Mouse (Mus musculus): ENCODE results near the gene Sec61b. TPM values are rescaled to one million over a fixed set of nuclear protein-coding genes. Genes with fewer than 3 reads are reported as not detected.
A peak's percentile ranks its signal among the peaks of the same experiment; 100 is the strongest.

The Sec61b gene
- polyA plus RNA-seq (2016; fragmentation: Nextera tagmentation; extraction: Ambion mirVana), result 377 and 391 TPM in 2 replicates

DNA sequence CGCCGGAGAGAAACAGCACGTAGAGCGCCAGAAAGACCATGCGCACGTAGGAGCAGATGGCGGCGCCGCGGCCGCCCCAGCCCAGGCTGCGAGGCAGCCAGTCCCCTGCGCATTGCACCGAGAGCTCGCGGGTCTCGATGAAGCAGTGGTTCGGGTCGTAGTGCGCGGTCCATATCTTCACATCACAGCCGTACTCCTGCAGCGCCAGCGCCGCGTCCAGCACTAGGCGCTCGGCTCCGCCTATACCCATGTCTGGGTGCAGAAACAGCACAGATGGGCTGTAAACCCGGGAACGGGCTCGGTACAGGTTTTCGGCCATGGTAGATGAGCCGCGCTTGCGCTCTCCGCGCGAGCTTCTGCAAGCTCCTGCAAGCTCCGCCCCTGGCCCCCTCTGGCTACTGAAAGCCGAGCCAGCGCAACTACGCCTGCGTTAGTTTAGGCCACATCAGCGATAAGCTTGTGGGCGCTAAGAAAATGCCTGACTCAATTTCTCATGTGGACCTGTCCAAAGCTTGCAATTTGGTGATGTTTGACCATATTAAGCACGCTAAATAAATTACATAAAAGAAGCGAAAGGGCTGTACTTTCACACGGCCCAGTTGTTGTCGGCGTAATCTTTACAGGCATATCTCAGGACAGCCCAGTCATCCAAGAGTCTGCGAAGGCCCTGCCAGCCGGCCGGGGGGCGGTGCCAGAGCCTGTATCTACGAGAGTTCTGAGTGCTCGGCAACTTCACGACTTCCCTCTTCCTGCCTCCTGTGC, at the start of gene Sec61b, which contains the start of gene Alg2:
Gene Sec61b (plus strand): TSS at position 691 of the 762 bp plus-strand sequence.
Gene Alg2 (minus strand): TSS at position 366 of the 762 bp plus-strand sequence.
- Histone ChIP-seq H3K4me3 (peak within 1 kb of the TSS; percentile 89), H3K27ac (replicated peaks) (peak within 1 kb of the TSS; percentile 94), H3K9me3 (no peaks in the 10 kb centered on the region), H3K27me3 (replicated peaks; ENCODE audit: low read depth, poor library complexity, severe bottlenecking) (no peaks in the 10 kb centered on the region), H3K36me3 (replicated peaks) (peaks cover 67% of the 10 kb centered on the region), H3K4me1 (peaks cover 22% of the 10 kb centered on the region)
- peak; percentile 97 for DNase-seq (ENCODE audit: low spot score)
- WGBS, result under 1% methylated on average over 58 of the region's 58 CpGs

DNA sequence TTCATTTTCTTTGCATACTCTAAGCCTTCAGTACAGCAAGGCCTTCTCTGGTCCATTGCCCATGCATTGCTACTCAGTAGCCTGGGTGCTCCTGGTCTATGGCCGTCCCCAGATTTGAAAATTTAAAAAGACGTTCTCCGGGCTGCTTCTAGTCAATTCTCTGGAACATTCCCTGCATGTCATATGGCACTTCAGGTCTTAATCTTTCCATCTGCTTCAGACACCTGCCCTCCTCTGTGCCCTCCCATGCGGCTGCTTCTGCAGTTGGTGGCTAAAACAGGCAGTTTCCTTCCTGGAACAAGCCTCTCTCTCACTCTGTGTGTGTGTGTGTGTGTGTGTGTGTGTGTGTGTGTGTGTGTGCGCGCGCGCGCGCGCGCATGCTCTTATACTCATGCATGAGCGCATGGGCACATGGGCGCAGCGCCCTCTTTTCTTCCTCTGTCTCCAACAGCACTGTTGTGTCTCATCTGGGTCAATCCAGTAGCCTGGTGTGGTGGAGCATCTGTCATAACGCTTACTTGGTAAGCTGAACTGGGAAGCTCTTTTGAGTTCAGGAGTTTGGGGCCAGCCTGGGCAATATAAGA, 49.1 kb upstream of the Sec61b start:
- no peak overlapping the region for H3K4me3 ChIP-seq
- no peaks in the 10 kb centered on the region for H3K36me3 ChIP-seq (replicated peaks)
- DNase-seq (ENCODE audit: low spot score), result peak; percentile 12
- H3K9me3 ChIP-seq, result no peaks in the 10 kb centered on the region
- H3K27ac ChIP-seq (replicated peaks), result no peak overlapping the region
- H3K27me3 ChIP-seq (replicated peaks; ENCODE audit: low read depth, poor library complexity, severe bottlenecking), result peaks cover 13% of the 10 kb centered on the region; the same call in 1 of the 2 replicates
- 90% methylated on average over 16 of the region's 16 CpGs for WGBS
- peaks cover 38% of the 10 kb centered on the region for H3K4me1 ChIP-seq

DNA sequence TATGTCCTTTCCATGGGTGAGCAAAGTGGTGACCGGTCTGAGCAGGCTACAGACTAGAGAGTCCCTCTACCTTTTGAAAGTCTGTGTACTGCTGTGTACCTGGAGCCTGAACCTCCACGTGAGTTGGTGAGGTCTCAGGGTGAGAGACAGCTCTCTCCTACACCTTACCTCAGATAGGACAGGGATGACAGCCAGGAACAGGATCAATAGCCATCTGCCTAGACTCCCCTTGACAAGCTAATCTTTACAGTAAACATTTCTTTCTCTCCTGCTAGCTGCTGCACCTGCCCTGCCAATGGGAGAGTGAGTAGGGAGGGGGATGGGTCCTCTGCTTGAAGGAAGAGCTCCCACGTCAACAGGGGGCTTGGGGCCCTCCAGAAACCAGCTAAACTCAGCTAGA, 46.9 kb upstream of the Sec61b start:
- peaks cover 22% of the 10 kb centered on the region for H3K4me1 ChIP-seq
- no peaks in the 10 kb centered on the region for H3K36me3 ChIP-seq (replicated peaks)
- peaks cover 13% of the 10 kb centered on the region; the same call in 1 of the 2 replicates for H3K27me3 ChIP-seq (replicated peaks; ENCODE audit: low read depth, poor library complexity, severe bottlenecking)
- 66% methylated on average over 3 of the region's 3 CpGs for WGBS
- no peak for DNase-seq (ENCODE audit: low spot score)
- H3K4me3 ChIP-seq, result no peak overlapping the region
- H3K27ac ChIP-seq (replicated peaks), result no peak overlapping the region
- H3K9me3 ChIP-seq, result no peaks in the 10 kb centered on the region

GRCm38 (mm10) chr4:47430557-47430956, 43.9 kb upstream of the Sec61b start:
- 61% methylated on average over 6 of the region's 6 CpGs for WGBS
- no peaks in the 10 kb centered on the region for H3K9me3 ChIP-seq
- peaks cover 5% of the 10 kb centered on the region; the same call in 1 of the 2 replicates for H3K27me3 ChIP-seq (replicated peaks; ENCODE audit: low read depth, poor library complexity, severe bottlenecking)
- no peak overlapping the region for H3K4me3 ChIP-seq
- DNase-seq (ENCODE audit: low spot score), result no peak
- no peaks in the 10 kb centered on the region for H3K36me3 ChIP-seq (replicated peaks)
- H3K4me1 ChIP-seq, result no peaks in the 10 kb centered on the region
- H3K27ac ChIP-seq (replicated peaks), result no peak overlapping the region

- Histone ChIP-seq H3K27ac (replicated peaks) (no peak overlapping the region), H3K4me1 (no peaks in the 10 kb centered on the region), H3K9me3 (no peaks in the 10 kb centered on the region), H3K4me3 (no peak overlapping the region), H3K27me3 (replicated peaks; ENCODE audit: low read depth, poor library complexity, severe bottlenecking) (peaks cover 4% of the 10 kb centered on the region), H3K36me3 (replicated peaks) (no peaks in the 10 kb centered on the region)
- no peak for DNase-seq (ENCODE audit: low spot score)
- 89% methylated on average over 5 of the region's 5 CpGs for WGBS
Observed at GRCm38 (mm10) chr4:47431081-47431480, 43.4 kb upstream of the Sec61b start.

DNA sequence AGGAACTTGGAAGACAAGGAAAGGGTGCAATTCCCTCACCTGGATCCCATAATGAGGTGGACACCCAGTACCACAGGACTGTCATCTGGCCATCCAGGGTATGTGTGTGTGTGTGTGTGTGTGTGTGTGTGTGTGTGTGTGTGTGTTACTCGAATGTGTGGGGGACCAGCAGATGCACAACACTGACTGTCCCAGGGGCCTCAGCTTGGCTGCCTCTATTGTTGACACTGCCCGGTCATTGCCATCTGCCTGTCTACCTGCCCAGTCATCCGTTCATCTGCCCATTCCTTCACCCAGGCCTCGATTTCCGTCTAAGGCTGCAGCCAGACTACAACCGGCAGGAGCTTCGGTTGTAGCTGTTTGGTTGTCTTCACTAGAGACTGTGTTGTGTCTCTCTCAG, 41.7 kb upstream of the Sec61b start:
- Histone ChIP-seq H3K36me3 (replicated peaks) (no peaks in the 10 kb centered on the region), H3K4me3 (no peak overlapping the region), H3K4me1 (peaks cover 7% of the 10 kb centered on the region), H3K27ac (replicated peaks) (no peak overlapping the region), H3K9me3 (no peaks in the 10 kb centered on the region), H3K27me3 (replicated peaks; ENCODE audit: low read depth, poor library complexity, severe bottlenecking) (peaks cover 17% of the 10 kb centered on the region)
- 90% methylated on average over 7 of the region's 7 CpGs for WGBS
- DNase-seq (ENCODE audit: low spot score), result no peak

DNA sequence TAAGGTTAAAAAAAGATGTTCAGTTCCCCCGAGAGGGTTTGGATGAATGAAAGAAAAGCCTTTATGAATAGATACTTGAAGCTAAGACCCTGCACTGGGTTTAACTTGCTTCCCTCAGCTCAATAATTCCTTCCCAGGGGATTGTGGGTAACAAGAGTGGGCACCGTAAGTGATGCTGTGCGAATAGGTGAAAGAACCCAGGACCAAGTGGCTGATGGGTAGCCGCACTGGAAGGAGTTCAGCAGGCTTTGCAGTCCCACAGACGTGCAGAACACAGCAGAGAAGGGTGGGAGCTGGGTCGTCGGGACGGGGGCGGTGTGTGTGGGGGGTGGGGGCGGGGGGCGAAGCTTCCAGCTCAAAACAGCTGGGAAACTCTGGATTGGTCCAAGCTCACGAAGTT, 39.3 kb upstream of the Sec61b start:
- 73% methylated on average over 12 of the region's 12 CpGs for WGBS
- peak; percentile 7 for DNase-seq (ENCODE audit: low spot score)
- peaks cover 21% of the 10 kb centered on the region for H3K27me3 ChIP-seq (replicated peaks; ENCODE audit: low read depth, poor library complexity, severe bottlenecking)

GRCm38 (mm10) chr4:47435566-47436360, 38.7 kb upstream of the Sec61b start:
- no peak overlapping the region for H3K4me3 ChIP-seq
- no peaks in the 10 kb centered on the region for H3K36me3 ChIP-seq (replicated peaks)
- no peaks in the 10 kb centered on the region for H3K9me3 ChIP-seq
- no peak overlapping the region for H3K27ac ChIP-seq (replicated peaks)
- DNase-seq (ENCODE audit: low spot score), result peak; percentile 7
- 83% methylated on average over 28 of the region's 28 CpGs for WGBS
- H3K27me3 ChIP-seq (replicated peaks; ENCODE audit: low read depth, poor library complexity, severe bottlenecking), result peaks cover 21% of the 10 kb centered on the region
- H3K4me1 ChIP-seq, result peaks cover 12% of the 10 kb centered on the region

More for the DNA sequence above, 39.3 kb upstream of the Sec61b start:
- Histone ChIP-seq H3K4me3 (no peak overlapping the region), H3K27ac (replicated peaks) (no peak overlapping the region), H3K9me3 (no peaks in the 10 kb centered on the region), H3K4me1 (peaks cover 12% of the 10 kb centered on the region), H3K36me3 (replicated peaks) (no peaks in the 10 kb centered on the region)

GRCm38 (mm10) chr4:47437365-47438340, 36.8 kb upstream of the Sec61b start:
- H3K36me3 ChIP-seq (replicated peaks), result no peaks in the 10 kb centered on the region
- no peaks in the 10 kb centered on the region for H3K9me3 ChIP-seq
- DNase-seq (ENCODE audit: low spot score), result peak; percentile 91
- under 1% methylated on average over 33 of the region's 33 CpGs for WGBS
- H3K4me1 ChIP-seq, result peaks cover 12% of the 10 kb centered on the region
- H3K4me3 ChIP-seq, result peak overlapping the region; percentile 72
- peak overlapping the region; percentile 93 for H3K27ac ChIP-seq (replicated peaks)
- peaks cover 21% of the 10 kb centered on the region for H3K27me3 ChIP-seq (replicated peaks; ENCODE audit: low read depth, poor library complexity, severe bottlenecking)

DNA sequence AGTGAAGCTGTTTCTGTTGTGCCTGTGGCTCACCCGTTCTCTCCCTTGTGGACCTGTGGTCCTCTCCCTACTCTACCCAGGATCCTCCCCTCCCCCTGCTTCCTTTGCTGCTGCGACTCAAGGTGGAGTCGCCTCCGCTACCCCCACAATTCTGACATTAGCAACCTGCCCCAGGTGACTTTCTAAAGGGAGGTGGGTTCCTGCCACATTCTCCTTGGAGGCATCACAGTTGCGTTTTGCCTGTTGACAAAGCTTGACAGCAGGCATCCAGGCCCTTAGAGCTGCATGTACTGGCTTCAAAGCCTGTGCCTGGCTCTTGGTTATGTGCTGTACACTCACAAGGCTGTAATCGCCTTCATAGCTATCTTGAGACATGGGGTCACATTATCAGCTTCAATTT, 35.5 kb upstream of the Sec61b start:
- Histone ChIP-seq H3K27ac (replicated peaks) (no peak overlapping the region), H3K4me1 (peaks cover 12% of the 10 kb centered on the region), H3K9me3 (no peaks in the 10 kb centered on the region), H3K27me3 (replicated peaks; ENCODE audit: low read depth, poor library complexity, severe bottlenecking) (peaks cover 21% of the 10 kb centered on the region), H3K4me3 (no peak overlapping the region), H3K36me3 (replicated peaks) (no peaks in the 10 kb centered on the region)
- WGBS, result 80% methylated on average over 6 of the region's 6 CpGs
- DNase-seq (ENCODE audit: low spot score), result peak; percentile 7

GRCm38 (mm10) chr4:47440951-47441350, 33.5 kb upstream of the Sec61b start:
- DNase-seq (ENCODE audit: low spot score), result no peak
- 90% methylated on average over 11 of the region's 11 CpGs for WGBS
- Histone ChIP-seq H3K27ac (replicated peaks) (no peak overlapping the region), H3K9me3 (no peaks in the 10 kb centered on the region), H3K27me3 (replicated peaks; ENCODE audit: low read depth, poor library complexity, severe bottlenecking) (peaks cover 18% of the 10 kb centered on the region), H3K4me1 (peaks cover 12% of the 10 kb centered on the region), H3K4me3 (no peak overlapping the region), H3K36me3 (replicated peaks) (no peaks in the 10 kb centered on the region)

All from embryonic facial prominence, embryonic 10.5 days (tissue).